Mouse (Mus musculus) lung, postnatal 36 days (tissue): ENCODE data around the gene Mctp1.

Experiments
- DNase-seq: peaks from one replicate; pipeline ENCODE4 v3.0.0; 2022; ENCODE audit warnings: mixed read lengths

The Mctp1 gene

DNA sequence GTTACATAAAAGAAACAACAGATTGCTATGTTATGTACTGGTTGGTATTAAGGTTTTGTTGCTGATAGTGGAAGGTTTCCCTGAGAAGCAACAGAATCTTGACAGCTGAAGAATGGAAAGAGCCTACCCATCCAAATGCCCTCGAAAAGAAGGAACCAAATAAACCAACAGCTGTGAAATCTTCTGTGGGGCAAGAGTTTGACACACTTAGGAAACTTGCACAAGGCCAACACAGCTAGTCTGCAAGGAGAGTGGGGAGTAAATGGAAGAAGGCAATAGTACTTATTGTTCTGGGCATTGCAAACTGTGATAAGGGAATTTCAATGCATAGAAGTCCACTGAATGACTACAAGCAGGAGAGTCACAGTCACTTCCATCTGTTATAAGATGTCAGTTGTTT lies 236.2 kb downstream of the Mctp1 start:
- DNase-seq: peak; percentile 35

DNA sequence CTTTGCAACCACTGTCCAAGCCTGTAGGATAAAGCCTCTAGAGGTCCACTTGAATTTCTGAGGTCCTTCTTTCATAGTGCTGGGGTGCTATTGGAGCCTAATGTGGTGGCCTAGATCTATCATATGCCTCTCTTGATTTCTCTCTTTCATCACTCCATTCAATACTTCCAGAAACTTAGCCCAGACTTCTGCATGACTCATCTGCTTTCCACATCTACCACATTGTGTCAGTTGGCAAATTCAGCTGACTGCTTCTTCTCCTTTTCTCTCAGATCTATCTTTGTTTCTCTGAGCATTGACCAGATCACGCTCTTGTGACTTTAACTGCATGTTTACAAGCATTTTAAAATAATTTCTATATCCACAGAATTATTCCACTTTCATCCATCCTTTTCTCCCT lies 249.4 kb downstream of the Mctp1 start:
- DNase-seq: peak; percentile 49

DNA sequence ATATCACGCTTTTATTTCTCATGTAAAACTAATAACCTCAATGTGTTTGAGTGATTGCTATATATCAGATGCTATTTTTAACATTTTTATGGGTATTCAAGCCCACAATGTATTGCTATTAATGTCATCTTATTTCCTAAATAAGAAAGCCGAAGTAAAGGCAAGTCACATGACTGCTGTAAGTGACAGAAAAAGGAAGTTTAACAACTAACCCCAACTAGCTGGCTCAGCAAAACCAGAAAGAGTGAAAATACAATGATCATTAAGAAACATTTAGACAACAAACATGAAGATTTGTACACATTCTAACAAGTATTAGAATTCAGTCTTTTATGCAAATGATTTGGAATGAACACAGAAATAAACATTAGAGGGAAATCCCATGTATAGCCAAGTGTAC lies 253.9 kb downstream of the Mctp1 start:
- no peak for DNase-seq

DNA sequence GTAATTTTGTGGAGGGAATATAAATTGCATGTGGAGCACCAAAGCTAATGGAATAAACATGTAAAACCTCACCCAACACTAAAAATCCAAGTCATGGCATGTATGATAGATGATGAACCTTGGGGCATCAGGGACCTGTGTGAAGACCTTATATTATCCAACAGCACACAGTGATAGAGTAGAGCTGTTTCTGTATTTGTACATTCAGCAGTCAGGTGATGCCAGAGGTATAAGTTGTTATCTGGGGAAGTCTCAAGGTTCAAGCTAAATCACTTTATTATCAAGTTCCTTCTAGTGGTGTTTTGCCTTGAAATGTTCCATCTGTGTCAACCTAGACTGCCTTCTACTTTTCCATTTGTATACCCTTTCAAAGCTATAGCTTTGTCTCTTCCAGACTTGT lies 275.2 kb downstream of the Mctp1 start:
- DNase-seq: no peak

DNA sequence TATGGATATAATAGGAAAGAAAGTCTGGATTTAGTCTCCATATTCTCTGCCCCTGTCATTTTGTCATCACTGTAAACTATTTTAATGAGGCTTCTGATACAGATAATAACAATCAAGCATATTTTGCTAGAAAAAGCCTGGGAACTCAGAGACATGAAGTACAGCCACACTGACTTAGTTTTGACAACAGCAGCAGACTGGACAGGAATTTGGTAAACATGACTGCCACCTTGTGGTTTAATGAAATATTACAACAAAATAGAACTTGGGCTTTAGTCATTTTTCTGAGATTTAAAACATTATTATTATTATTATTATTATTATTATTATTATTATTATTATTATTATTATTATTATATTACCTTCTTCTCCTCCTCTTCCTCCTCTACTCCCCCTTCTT lies 297.0 kb downstream of the Mctp1 start:
- DNase-seq: peak; percentile 10

DNA sequence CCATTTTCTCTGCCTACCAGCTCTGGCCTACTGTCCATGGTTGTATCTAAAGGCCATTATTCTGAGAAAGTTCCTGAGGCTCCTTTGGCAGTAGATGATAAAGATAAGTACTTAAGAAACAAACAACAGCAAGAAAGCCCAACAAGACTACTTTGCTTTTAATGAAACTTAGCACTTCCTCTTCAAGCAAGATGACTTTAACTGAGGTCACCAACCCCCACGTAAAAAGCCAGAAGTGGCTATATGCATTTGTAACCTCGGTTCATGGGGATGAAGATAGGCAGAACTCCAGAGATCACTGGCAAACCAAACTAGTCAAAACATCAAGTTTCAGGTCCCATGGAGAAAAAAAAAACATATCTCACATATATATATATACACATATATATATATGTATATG lies 305.0 kb downstream of the Mctp1 start:
- DNase-seq: no peak

DNA sequence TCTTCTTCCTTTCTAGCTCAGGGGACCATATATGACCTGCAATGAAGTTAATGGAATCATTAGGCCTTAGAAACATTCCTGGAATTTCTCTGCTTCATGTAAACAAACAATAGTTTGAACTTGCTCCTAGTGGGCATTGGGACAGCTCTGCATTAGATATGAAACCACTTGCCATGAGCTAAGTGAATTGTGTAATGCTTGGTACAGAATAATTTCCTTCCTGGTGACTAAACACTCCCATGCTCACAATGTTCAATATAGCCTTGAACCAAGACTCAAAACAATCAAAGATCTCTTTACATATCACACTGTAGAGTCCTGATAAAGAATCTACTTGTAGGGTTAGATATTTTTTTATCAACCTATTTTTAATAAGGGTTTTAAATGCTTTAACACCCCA lies 305.8 kb downstream of the Mctp1 start:
- peak; percentile 3 for DNase-seq

DNA sequence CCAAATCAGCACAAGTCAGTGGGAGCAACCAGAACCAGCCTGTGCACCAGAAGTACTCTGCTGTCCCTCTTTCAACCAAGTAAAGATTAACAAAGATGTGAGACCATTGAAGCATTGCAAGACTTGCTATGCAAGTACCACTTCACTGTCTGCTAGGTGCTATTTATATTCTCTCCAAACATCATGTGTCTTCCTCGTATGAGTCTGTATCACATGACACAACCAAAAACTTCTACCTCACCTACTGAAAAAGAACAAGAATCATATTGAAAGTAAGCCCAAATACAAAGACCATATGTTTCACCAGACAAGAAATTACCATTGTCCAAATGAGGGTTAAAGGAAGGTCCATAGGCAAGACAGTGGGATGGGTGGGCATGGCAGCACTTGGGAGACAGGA lies 306.4 kb downstream of the Mctp1 start:
- no peak for DNase-seq

DNA sequence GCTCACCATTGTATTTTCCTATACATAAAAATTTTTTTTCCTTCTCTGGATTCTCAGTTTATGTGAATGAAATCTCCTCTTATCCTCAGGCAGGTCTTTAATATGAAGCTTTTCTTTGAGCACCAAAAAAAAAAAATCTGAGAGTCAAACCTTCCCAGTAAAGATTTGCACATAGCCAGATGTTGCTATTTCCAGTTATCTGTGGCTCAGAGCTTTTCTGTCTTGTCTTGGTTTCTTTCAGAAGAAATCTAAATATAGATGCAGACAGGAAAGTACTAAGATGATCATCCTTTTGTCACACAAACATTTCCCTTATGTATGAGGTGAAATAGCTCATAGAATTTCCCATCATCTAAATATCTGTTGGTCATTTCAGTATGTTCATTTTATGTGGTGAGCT lies 349.7 kb downstream of the Mctp1 start:
- DNase-seq: no peak

DNA sequence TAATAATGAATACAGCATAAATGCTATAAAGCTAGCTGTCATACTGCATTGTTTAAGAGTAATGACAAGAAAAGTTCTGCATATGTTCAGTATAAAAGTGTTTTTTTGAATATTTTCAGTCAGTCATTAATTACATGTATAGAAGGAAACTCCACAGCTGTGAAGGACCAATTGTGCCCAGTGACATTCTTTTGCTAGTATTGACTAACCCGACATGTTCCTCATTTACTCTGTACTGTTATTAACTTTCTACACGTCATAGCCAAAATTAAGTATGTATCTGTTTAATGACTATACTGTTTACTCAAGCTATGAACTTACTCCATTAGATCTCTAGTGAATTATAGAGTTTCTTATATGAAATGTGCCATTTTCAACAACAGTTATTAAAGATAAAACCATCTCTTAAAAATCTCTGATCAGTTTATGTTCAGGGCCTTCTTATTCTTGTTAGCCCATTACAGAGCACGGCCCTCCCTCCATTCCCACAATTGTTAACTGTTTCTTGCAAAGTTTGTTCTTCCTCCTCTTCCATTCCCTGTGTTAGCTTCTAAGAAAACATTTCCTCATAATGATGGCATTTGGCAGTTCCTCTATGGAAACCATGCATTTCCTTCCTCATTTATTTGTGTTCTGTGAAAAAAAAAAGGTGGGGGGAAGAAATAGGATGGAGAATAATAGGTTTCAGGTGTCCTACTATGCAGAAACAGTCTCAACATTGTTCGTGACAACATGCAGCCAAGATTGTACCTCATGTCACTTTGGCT lies 366.5 kb downstream of the Mctp1 start:
- no peak for DNase-seq

DNA sequence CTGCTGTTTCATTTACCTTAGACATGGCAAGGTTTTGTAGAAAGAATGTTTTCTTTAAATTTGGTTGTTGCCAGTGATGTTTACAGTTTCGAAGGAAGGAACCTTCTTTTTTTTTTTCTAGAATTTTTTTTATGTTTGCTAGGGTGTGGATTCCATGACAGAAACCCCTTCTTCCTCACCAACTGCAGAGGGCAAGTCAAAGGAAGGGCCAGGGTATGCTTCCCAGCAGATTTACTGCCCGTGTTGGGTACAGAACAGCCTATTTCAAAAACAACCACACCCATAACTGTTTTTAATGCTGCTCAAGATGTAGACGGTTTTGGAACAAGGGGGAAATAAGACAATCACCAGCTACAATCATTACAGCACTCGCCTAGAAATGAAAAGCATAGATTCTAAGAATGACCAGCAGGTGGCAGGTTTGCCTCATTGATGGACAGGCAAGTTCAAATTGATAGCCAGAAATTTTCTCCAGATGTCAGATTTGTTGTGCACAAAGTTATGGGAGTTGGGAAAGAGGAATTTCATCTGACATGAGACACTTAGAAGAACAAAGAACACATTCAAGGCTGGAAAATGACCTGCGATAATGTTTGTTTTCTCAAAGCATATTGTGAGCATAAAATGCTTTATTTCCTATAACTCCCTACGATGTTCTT lies 375.6 kb downstream of the Mctp1 start:
- peak; percentile 52 for DNase-seq

DNA sequence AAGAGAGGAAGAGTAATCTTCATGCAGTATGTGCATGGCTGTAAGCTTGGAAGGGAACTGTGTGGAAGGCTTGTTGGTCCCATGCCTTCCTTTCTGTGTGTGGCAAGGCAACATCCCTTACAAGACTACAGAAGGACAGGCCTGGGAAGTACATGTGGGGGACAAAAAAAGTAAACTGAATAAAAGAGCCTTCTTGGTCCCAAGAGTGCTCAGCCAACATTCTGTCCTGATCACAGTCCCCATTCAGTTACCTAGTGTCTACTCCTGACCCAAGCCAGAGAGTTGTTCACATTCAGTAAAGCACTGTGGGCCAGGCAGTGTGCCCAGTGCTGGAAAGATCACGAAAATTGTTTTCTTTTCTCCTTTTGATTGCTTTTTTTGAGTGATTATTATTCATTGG lies 415.3 kb downstream of the Mctp1 start:
- DNase-seq: no peak

DNA sequence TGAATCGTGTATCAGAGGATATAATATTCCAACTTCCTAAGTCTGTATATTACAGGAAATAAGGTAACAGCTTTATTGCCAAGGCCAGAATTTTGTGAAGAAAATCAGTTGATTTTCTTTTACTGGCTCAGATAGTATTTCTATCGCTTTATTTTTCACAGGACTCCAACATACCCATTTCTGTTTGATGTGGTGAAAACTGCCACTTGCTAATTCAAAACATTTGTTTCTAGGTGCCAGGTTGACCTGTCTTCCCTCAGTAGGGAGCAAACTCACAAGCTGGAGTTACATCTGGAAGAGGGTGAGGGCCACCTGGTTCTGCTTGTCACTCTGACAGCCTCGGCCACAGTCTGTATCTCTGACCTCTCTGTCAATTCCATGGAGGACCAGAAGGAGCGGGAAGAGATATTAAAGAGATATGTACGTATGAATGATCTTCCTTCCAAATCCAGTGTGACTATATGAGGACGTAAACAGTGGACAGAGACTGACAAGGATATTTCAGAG lies 416.8 kb downstream of the Mctp1 start:
- no peak for DNase-seq

DNA sequence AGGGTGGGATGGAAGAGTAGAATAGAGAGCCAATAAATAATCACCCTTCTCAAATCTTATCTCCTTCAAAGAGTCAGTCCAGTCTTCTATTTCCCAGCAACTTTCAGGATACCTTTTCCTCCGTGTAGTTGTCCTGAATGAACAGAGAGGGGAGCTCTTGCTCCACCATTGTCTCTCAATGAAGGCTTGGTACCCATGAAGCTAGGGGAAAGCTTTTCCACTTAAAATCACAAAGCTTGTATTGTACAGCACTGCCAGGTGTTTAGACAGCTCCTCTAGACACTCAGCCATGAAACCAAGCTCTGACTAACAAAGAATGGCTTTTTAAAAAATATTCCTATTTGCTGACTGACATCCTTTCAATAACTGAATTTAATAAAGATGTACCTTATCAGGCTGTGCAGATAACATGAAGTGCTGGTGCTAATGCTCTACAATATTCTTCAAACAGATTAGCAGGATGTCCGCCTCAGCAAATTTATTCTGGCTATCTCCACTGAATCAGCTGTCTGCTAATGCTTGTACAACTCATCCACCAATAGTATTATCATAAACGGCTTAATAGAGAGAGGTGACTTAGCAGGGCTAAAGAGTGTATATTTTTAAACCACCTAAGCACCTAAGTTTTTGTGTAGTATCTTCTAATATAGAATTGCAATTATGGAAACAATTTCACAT lies 417.9 kb downstream of the Mctp1 start:
- no peak for DNase-seq

DNA sequence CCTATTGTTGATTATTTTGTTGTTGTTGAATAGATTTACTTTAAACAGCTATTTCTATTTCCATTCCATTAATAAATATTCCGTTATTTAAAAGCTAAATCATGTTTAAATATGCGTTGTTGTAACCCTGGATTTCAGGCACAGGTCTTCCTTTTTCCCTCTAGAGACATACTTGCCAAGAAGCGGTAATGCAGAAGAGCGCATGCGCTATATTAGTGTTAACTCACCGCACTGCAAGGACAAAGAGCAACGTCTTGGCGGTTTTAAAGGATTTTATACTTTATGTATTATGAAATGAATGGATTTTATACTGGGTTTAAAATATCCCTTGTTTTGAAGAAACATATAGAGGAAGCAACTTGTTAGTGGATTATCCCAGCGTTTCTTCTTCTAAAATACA lies 418.6 kb downstream of the Mctp1 start:
- DNase-seq: no peak

DNA sequence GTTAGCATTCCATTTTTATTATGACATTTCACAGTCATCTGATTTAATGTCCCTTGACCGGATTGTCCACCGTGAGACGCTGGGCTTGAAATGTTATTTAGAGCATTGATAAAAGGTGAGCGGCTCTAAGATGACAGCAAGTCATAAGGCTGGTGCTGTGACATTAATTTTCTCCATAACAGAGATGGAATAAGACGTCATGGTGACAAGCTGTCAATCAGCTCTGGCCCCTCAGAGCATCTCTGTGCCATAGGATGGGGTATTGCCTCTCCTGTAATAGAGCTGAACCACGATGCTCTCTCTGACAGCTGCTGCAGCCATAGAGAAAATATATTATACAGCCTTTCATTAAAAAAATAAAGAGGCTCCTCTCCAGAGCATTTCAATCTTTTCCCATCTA lies 419.5 kb downstream of the Mctp1 start:
- DNase-seq: no peak

DNA sequence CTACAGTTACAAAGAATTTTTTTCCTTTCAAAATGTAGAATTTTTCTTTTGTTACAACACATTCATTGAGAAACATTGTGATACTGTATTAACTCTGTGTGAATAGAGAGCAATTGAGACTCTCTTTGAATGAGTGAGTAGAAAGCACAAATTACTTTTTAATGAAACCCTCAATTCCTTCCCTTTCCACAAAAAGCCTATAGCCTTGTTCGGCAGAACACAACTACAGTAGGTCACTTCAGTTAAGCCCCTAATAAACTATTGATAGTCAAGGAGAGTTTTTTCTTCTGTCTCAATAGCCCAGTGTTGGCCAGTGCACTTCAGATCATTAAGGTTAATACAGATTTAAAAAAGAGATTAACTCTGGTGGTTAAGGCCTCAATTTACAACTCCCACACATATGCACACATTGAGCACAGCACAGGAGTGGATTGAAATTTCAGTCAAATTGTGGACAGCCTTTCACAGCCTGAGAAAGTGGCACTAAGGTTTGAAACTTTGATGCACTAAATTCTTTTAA lies 424.6 kb downstream of the Mctp1 start:
- DNase-seq: no peak

DNA sequence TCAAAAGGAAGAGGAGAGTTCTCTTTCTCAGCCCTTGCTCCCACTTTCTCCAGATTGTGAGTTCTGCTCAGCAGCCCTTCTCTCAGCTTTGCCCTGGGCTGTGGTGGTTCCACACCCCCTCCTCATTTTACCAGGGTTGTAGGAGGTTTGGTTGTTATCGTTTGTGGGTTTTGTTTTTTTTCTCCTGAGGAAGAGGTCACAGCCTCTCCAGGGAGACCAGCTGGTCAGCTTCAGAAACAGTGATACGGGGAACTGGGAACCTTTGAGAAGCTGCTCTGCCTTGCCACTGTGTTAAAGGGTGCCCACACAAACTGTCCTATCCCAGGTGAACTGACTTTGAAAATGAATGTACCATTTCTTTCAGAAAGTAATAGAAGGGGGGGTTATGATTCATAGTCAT lies 425.5 kb downstream of the Mctp1 start:
- no peak for DNase-seq

DNA sequence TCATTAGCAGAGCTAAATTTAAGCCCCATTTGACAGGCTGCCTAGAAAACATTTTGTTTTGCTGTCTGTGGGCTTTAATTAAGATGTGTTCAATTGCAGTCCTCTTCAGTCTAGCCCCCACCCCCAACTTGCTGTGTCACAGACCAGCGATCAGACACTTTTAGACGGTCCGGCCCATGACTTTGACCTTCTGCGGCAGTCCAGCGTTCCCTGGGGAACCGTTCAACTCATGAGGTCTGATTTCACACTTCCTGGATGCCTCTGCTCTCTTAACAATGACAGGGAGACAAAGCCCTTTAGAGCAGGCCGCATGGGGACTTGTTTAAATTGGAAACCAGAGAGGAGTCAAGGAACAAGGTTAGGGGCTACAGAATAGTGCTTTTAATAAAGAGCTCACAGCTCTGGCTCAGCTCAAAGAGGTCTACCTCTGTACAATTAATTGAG lies 426.2 kb downstream of the Mctp1 start:
- DNase-seq: no peak

DNA sequence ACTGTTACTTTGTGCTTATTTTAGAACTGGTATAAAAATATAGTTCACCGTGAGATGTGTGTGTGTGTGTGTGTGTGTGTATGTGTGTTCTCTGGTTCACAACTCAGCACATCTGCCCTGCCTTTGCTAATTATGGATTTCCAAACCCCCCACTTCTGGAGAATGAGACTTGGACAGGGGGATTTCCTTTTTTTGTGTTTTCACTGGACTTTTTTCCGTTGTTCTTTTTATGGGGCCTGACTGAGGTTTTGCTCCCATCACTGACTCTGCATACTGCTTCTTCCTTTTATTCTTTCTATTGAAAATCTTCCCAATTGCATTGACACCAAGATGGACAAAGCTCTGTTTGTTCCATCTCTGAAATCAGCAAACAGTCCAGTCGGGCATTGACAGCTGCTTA lies 438.7 kb downstream of the Mctp1 start:
- no peak for DNase-seq

DNA sequence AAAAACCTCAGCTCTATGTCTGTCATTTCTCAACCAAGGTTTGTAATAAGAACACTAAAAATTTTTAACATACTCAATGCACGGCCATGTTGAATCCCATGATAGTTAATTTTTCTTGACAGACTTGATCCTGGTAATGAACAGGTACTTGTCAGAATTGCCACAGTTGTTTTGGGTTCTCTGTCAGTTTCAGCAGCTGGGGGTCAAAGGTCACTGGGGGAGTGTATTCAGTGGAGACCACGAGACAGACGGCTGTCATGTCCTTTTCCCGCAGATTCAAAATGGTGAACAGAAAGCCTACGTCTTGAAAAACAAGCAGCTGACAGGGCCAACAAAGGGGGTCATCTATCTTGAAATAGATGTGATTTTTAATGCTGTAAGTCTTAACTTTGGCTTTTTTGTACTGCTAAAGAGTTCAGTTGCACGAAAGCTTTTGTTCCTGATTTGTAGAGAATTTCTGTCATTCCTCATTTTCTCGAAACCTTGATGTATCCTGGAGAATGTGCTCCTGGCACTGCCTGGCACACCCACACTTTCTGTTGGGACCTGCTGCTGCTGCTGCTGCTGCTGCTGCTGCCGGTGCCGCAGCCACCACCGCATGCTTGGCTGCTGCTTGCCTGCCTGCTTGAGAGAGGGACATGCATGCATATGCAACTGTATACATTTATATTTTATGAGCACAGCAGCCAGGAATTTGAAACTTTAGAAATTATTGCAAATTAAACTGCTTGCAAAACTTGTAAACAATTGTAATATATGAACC lies 440.8 kb downstream of the Mctp1 start:
- DNase-seq: no peak

DNA sequence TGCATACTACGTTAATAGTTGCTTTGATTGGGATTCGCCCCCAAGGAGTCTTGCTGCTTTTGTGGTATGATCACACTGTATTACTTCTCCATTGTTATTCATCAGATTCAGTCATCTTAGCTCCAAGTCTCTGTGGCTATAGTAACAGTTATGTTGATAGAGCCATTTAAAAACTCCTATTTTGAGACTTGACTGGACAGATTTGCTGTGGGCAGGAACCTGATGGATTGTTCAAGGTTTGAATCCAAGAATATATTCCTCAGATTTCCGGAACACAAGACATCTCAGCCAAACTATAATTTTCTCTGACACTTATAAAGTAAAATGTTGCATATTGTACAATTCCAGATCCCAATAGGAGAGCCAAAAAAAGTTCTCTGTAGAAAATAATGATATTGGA lies 443.4 kb downstream of the Mctp1 start:
- DNase-seq: no peak

DNA sequence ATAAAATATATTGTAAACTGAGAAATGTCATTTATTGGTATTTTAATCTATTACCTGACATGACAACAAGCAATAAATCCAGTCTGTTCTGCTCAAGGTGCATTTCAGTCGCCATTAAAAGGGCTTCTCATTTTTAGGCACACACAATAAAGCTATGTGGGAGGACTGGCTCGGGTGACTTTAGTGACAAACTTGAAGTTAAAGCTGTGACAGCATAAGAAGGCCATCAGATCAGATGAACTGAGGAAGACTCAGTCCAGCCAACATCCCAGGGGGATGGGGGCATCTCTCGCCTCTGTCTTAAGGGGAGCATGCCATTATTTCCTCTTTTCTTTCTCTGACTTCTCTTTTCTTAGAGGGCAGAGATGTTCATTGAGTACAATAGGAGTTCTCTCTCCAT lies 453.7 kb downstream of the Mctp1 start:
- no peak for DNase-seq
